Mouse (Mus musculus): ENCODE data around the gene Fam118b.

GRCm38 (mm10) chr9:35313601-35314000 lies 46.0 kb upstream of the Fam118b start:
- TF ChIP-seq POLR2A (IDR thresholded peaks at IDR 0.05; ENCODE audit: extremely low read depth, insufficient read depth, low read length), result no peak
- no peak for TF ChIP-seq CTCF (IDR thresholded peaks at IDR 0.05; ENCODE audit: extremely low read depth, insufficient read depth, low read length)
